ENCODE assay signal across 17 mouse cellular contexts in the genomic region with DNA sequence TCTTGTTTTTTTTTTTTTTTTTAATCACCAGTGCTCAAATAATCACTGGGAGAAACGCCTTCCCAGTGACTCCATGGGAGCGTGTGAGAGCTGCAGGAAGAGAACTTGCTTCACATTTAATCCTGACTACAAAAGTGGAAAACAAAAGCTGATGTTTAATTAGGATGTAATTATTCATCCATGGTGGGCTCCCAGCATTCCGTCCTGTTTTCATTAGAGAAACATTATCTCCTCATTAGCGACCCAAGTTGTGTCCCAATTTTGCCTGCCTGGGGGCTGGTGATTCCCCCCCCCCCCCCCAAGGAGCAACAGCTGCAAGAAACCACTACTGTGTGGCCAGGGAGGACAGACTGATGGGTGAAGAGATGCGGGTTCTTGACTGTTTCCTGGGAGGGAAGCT. TPM values are rescaled to one million over a fixed set of nuclear protein-coding genes. Genes with fewer than 3 reads are reported as not detected.
"Had no signal": no experiment of that assay in that cellular context is flagged by ENCODE, and none has a peak within 500 bp of the region (broad histone marks: within the 10 kb centered on the region; RNA-seq: fewer than 3 reads in every experiment).

No protein-coding gene starts in this region.

- H3K9ac ChIP-seq: liver, embryonic 14.5 days; lung, embryonic 14.5 days; midbrain, embryonic 12.5 days; neural tube, embryonic 12.5 days; stomach, embryonic 15.5 days had no signal

- H3K4me1 ChIP-seq: midbrain, embryonic 12.5 days; neural tube, embryonic 12.5 days; stomach, embryonic 15.5 days had no signal

- H3K36me3 ChIP-seq: midbrain, embryonic 10.5 days; midbrain, embryonic 12.5 days; neural tube, embryonic 12.5 days; stomach, embryonic 15.5 days had no signal

- H3K9me3 ChIP-seq: midbrain, embryonic 10.5 days; midbrain, embryonic 12.5 days; neural tube, embryonic 12.5 days; stomach, embryonic 15.5 days had no signal

- H3K4me3 ChIP-seq: midbrain, embryonic 10.5 days; midbrain, embryonic 12.5 days; neural tube, embryonic 12.5 days; stomach, embryonic 15.5 days had no signal

- H3K4me2 ChIP-seq: lung, embryonic 14.5 days; midbrain, embryonic 12.5 days; neural tube, embryonic 12.5 days; stomach, embryonic 15.5 days had no signal

- DNase-seq: lung, adult 18-20 months; lung, embryonic 14.5 days; lung, postnatal 10 days; lung, postnatal 4 days; midbrain, embryonic 14.5 days; right cerebral cortex, postnatal 14 days; thymus, adult 2 months; thymus, postnatal 14 days; thymus, postnatal 36 days had no signal

- H3K27ac ChIP-seq: liver, embryonic 14.5 days; midbrain, embryonic 10.5 days; midbrain, embryonic 12.5 days; neural tube, embryonic 12.5 days; stomach, embryonic 15.5 days; stomach, postnatal 0 days had no signal

- ATAC-seq: midbrain, embryonic 16.5 days had no signal

- H3K27me3 ChIP-seq: midbrain, embryonic 12.5 days; neural tube, embryonic 12.5 days; stomach, embryonic 15.5 days had no signal

RNA-seq across cellular contexts. Expression of gene Syt6, which starts 24.8 kb away (rescaled TPM):
- polyA plus RNA-seq: liver, embryonic 16.5 days had no signal
